Mouse (Mus musculus) embryonic facial prominence, embryonic 11.5 days (tissue): ENCODE measurements around the gene Exosc9. TPM values are rescaled to one million over a fixed set of nuclear protein-coding genes. Genes with fewer than 3 reads are reported as not detected.
A peak's percentile ranks its signal among the peaks of the same experiment; 100 is the strongest.
"Not testable (repeated sequence)": the region's sequence is repeated elsewhere in the genome, so short reads cannot be mapped to it uniquely, and the experiment has no call there.

Experiments
- ATAC-seq: fragments of 200-750 bp; cut with Nextera tagmentation; replicated peaks from 2 replicates; pipeline ENCODE4 v1.8.0; 2017; ENCODE audit warnings: low read depth; ENCODE audit not compliant: insufficient number of reproducible peaks, low FRiP score, low TSS enrichment
- DNase-seq: peaks from one replicate; pipeline ENCODE4 v3.0.0-alpha.2; 2015; ENCODE audit warnings: low spot score
- H3K27ac ChIP-seq: fragments of 300-500 bp; sonication (generic); replicated peaks from 2 replicates; pipeline ENCODE4 v1.5.1; 2014; ENCODE audit warnings: mild to moderate bottlenecking, low read depth, low read length, control low read depth
- H3K27me3 ChIP-seq: fragments of 300-500 bp; sonication (generic); 2 replicates; pipeline ENCODE4 v1.6.1; 2014; ENCODE audit warnings: mild to moderate bottlenecking, low read length, moderate library complexity, mixed read lengths; ENCODE audit not compliant: control insufficient read depth, insufficient read depth
- H3K36me3 ChIP-seq: fragments of 300-500 bp; sonication (generic); replicated peaks from 2 replicates; pipeline ENCODE4 v1.6.1; 2014; ENCODE audit warnings: low read depth, mild to moderate bottlenecking, low read length, moderate library complexity, mixed read lengths; ENCODE audit not compliant: control insufficient read depth, insufficient read depth
- H3K4me1 ChIP-seq: fragments of 300-500 bp; sonication (generic); 2 replicates; pipeline ENCODE4 v1.6.1; 2014; ENCODE audit warnings: low read length, mixed read lengths; ENCODE audit not compliant: control insufficient read depth, insufficient read depth
- H3K4me2 ChIP-seq: fragments of 300-500 bp; sonication (generic); 2 replicates; pipeline ENCODE4 v1.6.1; 2014; ENCODE audit warnings: low read depth, mild to moderate bottlenecking, control low read depth, low read length, moderate library complexity
- H3K4me3 ChIP-seq: fragments of 300-500 bp; sonication (generic); 2 replicates; pipeline ENCODE4 v1.5.1; 2014; ENCODE audit warnings: low read depth, low read length, control low read depth
- H3K9ac ChIP-seq: fragments of 300-500 bp; sonication (generic); replicated peaks from 2 replicates; pipeline ENCODE4 v1.6.1; 2014; ENCODE audit warnings: mild to moderate bottlenecking, control low read depth, low read length
- H3K9me3 ChIP-seq: fragments of 300-500 bp; sonication (generic); replicated peaks from 2 replicates; pipeline ENCODE4 v1.6.1; 2016; ENCODE audit warnings: mild to moderate bottlenecking, low read length, inconsistent platforms, mixed read lengths; ENCODE audit not compliant: control insufficient read depth
- WGBS: fragments of 180-500 bp; shearing (Covaris S2); extraction: QIAGEN DNeasy Blood & Tissue Kit; methylation state at CpG from one replicate; pipeline ENCODE4 v1.1.7; 2014; 5-methylcytosine and 5-hydroxymethylcytosine counted together
- polyA plus RNA-seq: library from polyadenylated mRNA; unstranded; fragments of >200 nt; fragmentation: Nextera tagmentation; extraction: Ambion mirVana; gene quantifications from 2 replicates; pipeline ENCODE4 v1.2.1, GENCODE M21; 2014

Exosc9 gene
- polyA plus RNA-seq, 1 experiment from 2014 or later: 90.5 TPM

GRCm38 (mm10) chr3:36563666-36564065 lies 11.3 kb downstream of the Exosc9 start:
- peaks cover 18% of the 10 kb centered on the region for H3K36me3 ChIP-seq
- H3K4me3 ChIP-seq: no peak overlapping the region
- DNase-seq: no peak
- no peak overlapping the region for H3K27ac ChIP-seq
- H3K9ac ChIP-seq: no peak overlapping the region
- H3K4me2 ChIP-seq: no peak overlapping the region
- H3K4me1 ChIP-seq: no peaks in the 10 kb centered on the region
- 94% methylated on average over 3 of the region's 3 CpGs for WGBS
- H3K9me3 ChIP-seq: no peaks in the 10 kb centered on the region
- H3K27me3 ChIP-seq: no peaks in the 10 kb centered on the region
- ATAC-seq: no peak

- Histone ChIP-seq H3K9me3 (no peaks in the 10 kb centered on the region), H3K4me1 (no peaks in the 10 kb centered on the region; the same call in 1 of the 2 replicates), H3K27me3 (no peaks in the 10 kb centered on the region), H3K4me3 (peak overlapping the region; percentile 89), H3K27ac (no peak overlapping the region), H3K4me2 (peak overlapping the region; percentile 59), H3K36me3 (peaks cover 13% of the 10 kb centered on the region), H3K9ac (no peak overlapping the region; the same call in 1 of the 2 replicates)
- 96% methylated on average over 5 of the region's 5 CpGs for WGBS
- ATAC-seq (no peak), DNase-seq (no peak)
Measured at GRCm38 (mm10) chr3:36569836-36570235, 17.4 kb downstream of the Exosc9 start.

DNA sequence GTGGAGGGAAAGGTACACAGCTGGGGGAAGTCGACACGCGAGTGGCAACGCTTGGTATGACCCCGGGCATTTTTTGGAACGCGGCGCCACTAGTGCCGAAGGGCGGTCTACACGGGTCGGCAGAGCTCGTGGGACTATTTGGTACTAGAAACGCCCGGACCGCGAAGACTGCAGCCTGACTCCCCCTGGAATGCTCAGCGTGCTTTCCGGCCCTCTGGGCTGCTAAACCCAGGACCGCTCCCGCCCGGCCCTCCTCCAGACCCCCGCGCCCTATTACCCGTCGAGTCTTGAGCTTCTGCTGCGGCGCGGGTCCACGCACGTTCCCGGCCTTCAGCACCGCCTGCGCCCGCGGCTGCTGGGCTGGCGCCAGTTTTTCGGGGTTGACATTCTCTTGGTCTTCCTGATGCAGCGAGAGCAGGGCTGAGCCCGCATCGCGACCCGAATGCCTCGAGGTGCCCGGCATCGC lies 19.0 kb downstream of the Exosc9 start:
- Histone ChIP-seq H3K27me3 (no peaks in the 10 kb centered on the region), H3K4me2 (peak overlapping the region; percentile 59), H3K36me3 (peaks cover 12% of the 10 kb centered on the region), H3K4me3 (peak overlapping the region; percentile 89), H3K4me1 (no peaks in the 10 kb centered on the region; the same call in 1 of the 2 replicates), H3K9ac (peak overlapping the region; percentile 94), H3K9me3 (no peaks in the 10 kb centered on the region), H3K27ac (peak overlapping the region; percentile 73)
- DNase-seq: peak; percentile 37
- whole genome bisulfite sequencing: under 1% methylated on average over 46 of the region's 46 CpGs
- ATAC-seq: peak; percentile 61

DNA sequence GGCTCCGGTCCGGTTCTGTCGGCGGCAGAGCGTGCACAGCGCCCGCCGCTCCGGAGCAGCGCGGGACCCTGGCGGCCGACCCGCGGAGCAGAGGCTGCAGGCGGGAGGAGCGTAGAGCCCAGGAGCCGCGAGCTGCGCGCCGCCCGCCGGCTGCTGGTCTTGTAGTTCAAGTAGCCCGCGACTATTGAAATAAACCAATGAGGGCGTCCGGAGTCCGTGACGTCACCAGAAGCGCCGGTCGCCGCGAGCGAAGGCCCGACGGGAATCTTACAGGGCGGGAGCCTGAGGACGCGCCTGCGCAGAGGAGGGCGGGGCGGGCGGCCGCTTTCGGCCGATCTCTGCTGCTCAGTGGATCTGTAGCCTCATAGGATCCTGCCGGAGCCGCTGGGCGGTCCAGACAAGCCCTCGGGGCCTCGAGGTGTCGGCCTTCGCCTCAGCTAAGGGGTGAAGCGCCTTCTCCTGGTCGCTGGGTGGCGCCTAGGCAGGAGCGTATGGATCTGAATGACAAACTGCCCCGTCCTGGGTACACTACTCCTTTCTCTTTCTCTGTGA lies 19.5 kb downstream of the Exosc9 start, which contains the start of gene Ccna2:
Gene Ccna2, minus strand, starts transcription at position 324 of the 552 bp plus-strand sequence.
- Histone ChIP-seq H3K36me3 (peaks cover 7% of the 10 kb centered on the region; the same call in 1 of the 2 replicates), H3K27ac (peak within 1 kb of the TSS; percentile 73), H3K4me2 (peak within 1 kb of the TSS; percentile 59), H3K27me3 (no peaks in the 10 kb centered on the region), H3K9me3 (no peaks in the 10 kb centered on the region), H3K9ac (peak within 1 kb of the TSS; percentile 94), H3K4me1 (no peaks in the 10 kb centered on the region; the same call in 1 of the 2 replicates), H3K4me3 (peak within 1 kb of the TSS; percentile 89)
- DNase-seq: peak; percentile 97
- WGBS: 2% methylated on average over 53 of the region's 60 CpGs
- ATAC-seq: peak; percentile 99

DNA sequence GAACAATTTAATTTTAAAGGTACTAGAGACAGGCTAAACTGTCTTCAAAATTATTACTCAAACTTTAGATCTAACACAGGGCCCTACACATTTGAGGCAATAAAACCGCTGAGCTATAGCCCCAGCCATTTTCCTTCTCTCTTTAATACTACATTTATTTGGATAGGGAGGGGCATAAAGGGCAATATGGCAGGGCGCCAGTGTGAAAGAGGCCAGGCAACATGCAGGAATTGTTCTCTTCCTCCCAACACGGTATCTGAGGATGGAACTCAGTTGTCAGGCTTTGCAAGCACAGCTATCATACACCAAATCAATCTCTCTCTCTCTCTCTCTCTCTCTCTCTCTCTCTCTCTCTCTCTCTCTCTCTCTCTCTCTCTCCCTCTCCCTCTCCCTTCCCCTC lies 46.4 kb downstream of the Exosc9 start:
- no peaks in the 10 kb centered on the region for H3K27me3 ChIP-seq
- no peak overlapping the region for H3K4me2 ChIP-seq
- H3K36me3 ChIP-seq: no peaks in the 10 kb centered on the region
- no peaks in the 10 kb centered on the region for H3K4me1 ChIP-seq
- DNase-seq: no peak
- 77% methylated on average over 3 of the region's 3 CpGs for WGBS
- no peak overlapping the region for H3K9ac ChIP-seq
- no peak overlapping the region for H3K27ac ChIP-seq
- no peak overlapping the region for H3K4me3 ChIP-seq
- no peak for ATAC-seq
- no peaks in the 10 kb centered on the region for H3K9me3 ChIP-seq

- H3K4me2 ChIP-seq, H3K27ac ChIP-seq, H3K27me3 ChIP-seq, H3K4me3 ChIP-seq, H3K9ac ChIP-seq, ATAC-seq, H3K36me3 ChIP-seq, DNase-seq, H3K9me3 ChIP-seq, H3K4me1 ChIP-seq: not testable (repeated sequence)
- WGBS: 88% methylated on average over 8 of the region's 9 CpGs
Measured at GRCm38 (mm10) chr3:36599773-36600172, 47.4 kb downstream of the Exosc9 start.

DNA sequence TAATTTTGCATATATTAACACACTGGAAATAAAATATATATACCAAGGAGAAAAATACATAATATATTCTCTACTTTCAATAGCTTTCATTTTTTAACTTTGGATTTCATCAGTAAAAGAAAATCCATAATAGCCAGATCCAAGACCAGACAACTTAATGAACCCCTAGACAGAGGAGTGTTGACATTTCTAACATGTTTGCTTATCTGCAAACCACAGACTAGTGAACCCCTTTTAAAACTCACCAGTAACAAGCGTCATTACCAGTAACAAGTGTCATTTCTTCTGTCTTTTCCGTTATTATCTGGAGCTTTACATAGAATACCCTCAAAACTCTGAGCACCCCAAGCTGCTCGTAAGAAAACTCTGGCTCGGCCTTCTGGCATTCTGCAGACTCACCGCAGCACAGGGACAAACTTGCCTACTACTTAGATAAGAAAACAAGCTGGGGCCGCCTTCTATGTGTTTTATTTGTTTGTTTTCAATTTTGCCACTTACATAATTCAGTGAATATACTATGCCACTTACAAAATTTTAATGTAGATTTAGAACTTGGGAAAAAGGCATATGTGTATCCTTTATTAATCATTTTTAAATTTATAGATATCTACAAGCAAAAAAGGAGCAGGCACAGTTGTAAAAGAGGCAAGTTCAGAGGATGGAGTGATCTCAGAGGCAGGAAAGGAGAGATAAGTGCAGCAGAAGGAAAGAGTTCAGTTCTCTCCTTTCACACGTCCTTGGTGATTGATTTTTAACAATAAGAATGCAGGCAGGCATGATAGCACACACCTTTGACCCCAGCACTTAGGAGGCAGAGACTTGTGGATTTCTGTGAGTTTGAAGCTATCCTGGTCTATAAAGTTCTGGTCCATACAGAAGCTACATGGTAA lies 53.7 kb downstream of the Exosc9 start:
- WGBS: 83% methylated on average over 7 of the region's 7 CpGs
- ATAC-seq: no peak
- Histone ChIP-seq H3K27me3 (no peaks in the 10 kb centered on the region), H3K9me3 (no peaks in the 10 kb centered on the region), H3K27ac (no peak overlapping the region), H3K9ac (no peak overlapping the region), H3K4me2 (no peak overlapping the region), H3K4me3 (no peak overlapping the region), H3K36me3 (no peaks in the 10 kb centered on the region), H3K4me1 (no peaks in the 10 kb centered on the region)
- DNase-seq: no peak

DNA sequence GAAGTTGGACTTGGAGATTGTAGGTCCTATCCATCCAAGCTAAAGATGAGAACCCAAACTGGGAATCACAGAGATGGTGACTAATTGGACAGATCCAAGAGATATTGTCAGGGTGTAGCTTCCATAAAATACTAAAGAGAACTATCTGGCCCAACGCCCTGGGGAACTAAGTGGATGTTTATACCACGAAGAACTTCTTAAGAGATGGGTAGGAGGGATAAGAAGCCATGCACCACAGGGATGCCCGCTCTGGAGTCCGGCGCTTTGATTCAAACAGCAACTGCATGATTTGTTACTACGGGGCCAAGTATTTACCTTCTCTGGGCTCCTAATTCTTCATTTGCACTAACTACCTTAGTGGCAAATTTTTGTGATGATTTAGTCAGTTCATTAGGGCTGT lies 60.3 kb downstream of the Exosc9 start:
- Histone ChIP-seq H3K4me1 (no peaks in the 10 kb centered on the region), H3K4me2 (peak overlapping the region; percentile 56), H3K4me3 (peak overlapping the region; percentile 63), H3K9ac (peak overlapping the region; percentile 75), H3K9me3 (no peaks in the 10 kb centered on the region), H3K27ac (no peak overlapping the region), H3K27me3 (no peaks in the 10 kb centered on the region), H3K36me3 (no peaks in the 10 kb centered on the region)
- peak; percentile 1 for DNase-seq
- WGBS: 2% methylated on average over 6 of the region's 6 CpGs
- ATAC-seq: peak; percentile 1; the same call in 1 of the 2 replicates
